In genomic region chr11:120231379-120231778, GRCm38 (mm10) we compare ENCODE assay signal across 8 mouse cellular contexts. TPM values are rescaled to one million over a fixed set of nuclear protein-coding genes. Genes with fewer than 3 reads are reported as not detected.
DNase-seq lines count a peak whose midpoint lies in the region; ATAC-seq lines count a peak whose summit lies in the region.

No protein-coding gene starts in this region.

- no peaks in the 10 kb centered on the region for H3K9me3 ChIP-seq in forebrain, embryonic 10.5 days
- H3K9me3 ChIP-seq in heart, embryonic 15.5 days (replicated peaks) = no peaks in the 10 kb centered on the region
- H3K9me3 ChIP-seq in liver, embryonic 15.5 days (replicated peaks) = no peaks in the 10 kb centered on the region
- no peaks in the 10 kb centered on the region for H3K9me3 ChIP-seq in neural tube, embryonic 12.5 days

- peak overlapping the region; percentile 96 for H3K4me3 ChIP-seq in forebrain, embryonic 10.5 days
- H3K4me3 ChIP-seq in heart, embryonic 15.5 days = peak overlapping the region; percentile 70
- H3K4me3 ChIP-seq in liver, embryonic 15.5 days (replicated peaks) = peak overlapping the region; percentile 64
- H3K4me3 ChIP-seq in neural tube, embryonic 12.5 days = peak overlapping the region; percentile 91

- H3K36me3 ChIP-seq in forebrain, embryonic 10.5 days (replicated peaks) = peaks cover 3% of the 10 kb centered on the region; the same call in 1 of the 2 replicates
- H3K36me3 ChIP-seq in heart, embryonic 15.5 days = no peaks in the 10 kb centered on the region
- H3K36me3 ChIP-seq in liver, embryonic 15.5 days (replicated peaks) = no peaks in the 10 kb centered on the region
- no peaks in the 10 kb centered on the region for H3K36me3 ChIP-seq in neural tube, embryonic 12.5 days

- H3K9ac ChIP-seq in heart, embryonic 15.5 days = peak overlapping the region; percentile 76
- H3K9ac ChIP-seq in liver, embryonic 15.5 days = peak overlapping the region; percentile 63
- H3K9ac ChIP-seq in neural tube, embryonic 12.5 days = peak overlapping the region; percentile 100

- peak overlapping the region; percentile 100 for H3K27ac ChIP-seq in forebrain, embryonic 10.5 days
- H3K27ac ChIP-seq in heart, embryonic 15.5 days = peak overlapping the region; percentile 91
- H3K27ac ChIP-seq in liver, embryonic 15.5 days (replicated peaks) = peak overlapping the region; percentile 72
- peak overlapping the region; percentile 98 for H3K27ac ChIP-seq in neural tube, embryonic 12.5 days

- peaks cover 66% of the 10 kb centered on the region for H3K4me1 ChIP-seq in forebrain, embryonic 10.5 days
- H3K4me1 ChIP-seq in heart, embryonic 15.5 days (replicated peaks) = peaks cover 43% of the 10 kb centered on the region
- H3K4me1 ChIP-seq in liver, embryonic 15.5 days (replicated peaks) = peaks cover 87% of the 10 kb centered on the region
- peaks cover 46% of the 10 kb centered on the region for H3K4me1 ChIP-seq in neural tube, embryonic 12.5 days

- peaks cover 20% of the 10 kb centered on the region for H3K27me3 ChIP-seq in forebrain, embryonic 10.5 days (ENCODE audit: poor library complexity, severe bottlenecking)
- H3K27me3 ChIP-seq in heart, embryonic 15.5 days = no peaks in the 10 kb centered on the region
- H3K27me3 ChIP-seq in liver, embryonic 15.5 days = peaks cover 98% of the 10 kb centered on the region
- H3K27me3 ChIP-seq in neural tube, embryonic 12.5 days (replicated peaks) = no peaks in the 10 kb centered on the region

- peak overlapping the region; percentile 85 for H3K4me2 ChIP-seq in heart, embryonic 15.5 days
- H3K4me2 ChIP-seq in liver, embryonic 15.5 days = peak overlapping the region; percentile 83
- peak overlapping the region; percentile 78 for H3K4me2 ChIP-seq in neural tube, embryonic 12.5 days (replicated peaks)

- under 1% methylated on average over 27 of the region's 27 CpGs for WGBS in forebrain, embryonic 10.5 days
- WGBS in heart, embryonic 15.5 days = under 1% methylated on average over 27 of the region's 27 CpGs
- WGBS in liver, embryonic 15.5 days (ENCODE audit: insufficient replicate concordance) = 0% methylated on average over 27 of the region's 27 CpGs
- 1% methylated on average over 27 of the region's 27 CpGs for WGBS in neural tube, embryonic 12.5 days

- peak; percentile 56 for DNase-seq in CD4-positive helper T cell, adult 2 months (ENCODE audit: low read depth, low spot score)
- DNase-seq in c-Kit-positive CD71-negative TER-119-negative erythroid progenitor cells, embryonic 14.5 days (ENCODE audit: low read depth) = peak; percentile 98
- DNase-seq in forebrain, embryonic 10.5 days (ENCODE audit: extremely low spot score, low spot score) = peak; percentile 100
- DNase-seq in kidney, postnatal 36 days = peak; percentile 100
- DNase-seq in telencephalon, adult 2 months (ENCODE audit: low read depth, low spot score) = peak; percentile 99

- ATAC-seq in heart, embryonic 15.5 days (replicated peaks; ENCODE audit: insufficient number of reproducible peaks, insufficient read depth, low FRiP score, low read depth) = peak; percentile 64
- ATAC-seq in liver, embryonic 15.5 days (ENCODE audit: insufficient read depth) = peak; percentile 40
- peak; percentile 57 for ATAC-seq in neural tube, embryonic 12.5 days (ENCODE audit: low FRiP score, low read depth)

RNA-seq across cellular contexts. Expression of gene Bahcc1, which starts 1.4 kb away (rescaled TPM):
- polyA plus RNA-seq in forebrain, embryonic 10.5 days (2016; fragmentation: Nextera tagmentation; extraction: Ambion mirVana) = 13.7 and 16.1 TPM in 2 replicates
- polyA plus RNA-seq in heart, embryonic 15.5 days (2015; fragmentation: Nextera tagmentation; extraction: Ambion mirVana) = 4.2 and 5.7 TPM in 2 replicates
- polyA plus RNA-seq in liver, embryonic 15.5 days (2015; fragmentation: Nextera tagmentation; extraction: Ambion mirVana) = 0.91 and 1.0 TPM in 2 replicates
- 21.6 and 22.8 TPM in 2 replicates for polyA plus RNA-seq in neural tube, embryonic 12.5 days (2016; fragmentation: Nextera tagmentation; extraction: Ambion mirVana)

Comparison
In these comparisons a context has a peak if more than half of its experiments do, and no peak if none do; other contexts are left out.
1. Peak in every context shown above with its lines: DNase-seq, ATAC-seq, H3K4me3 ChIP-seq and H3K27ac ChIP-seq.